Mouse (Mus musculus): ENCODE measurements around the gene Itpka. TPM values are rescaled to one million over a fixed set of nuclear protein-coding genes. Genes with fewer than 3 reads are reported as not detected.

The Itpka gene
- 2.7 and 3.6 TPM in 2 replicates for polyA plus RNA-seq (2015; fragmentation: Nextera tagmentation; extraction: Ambion mirVana)

DNA sequence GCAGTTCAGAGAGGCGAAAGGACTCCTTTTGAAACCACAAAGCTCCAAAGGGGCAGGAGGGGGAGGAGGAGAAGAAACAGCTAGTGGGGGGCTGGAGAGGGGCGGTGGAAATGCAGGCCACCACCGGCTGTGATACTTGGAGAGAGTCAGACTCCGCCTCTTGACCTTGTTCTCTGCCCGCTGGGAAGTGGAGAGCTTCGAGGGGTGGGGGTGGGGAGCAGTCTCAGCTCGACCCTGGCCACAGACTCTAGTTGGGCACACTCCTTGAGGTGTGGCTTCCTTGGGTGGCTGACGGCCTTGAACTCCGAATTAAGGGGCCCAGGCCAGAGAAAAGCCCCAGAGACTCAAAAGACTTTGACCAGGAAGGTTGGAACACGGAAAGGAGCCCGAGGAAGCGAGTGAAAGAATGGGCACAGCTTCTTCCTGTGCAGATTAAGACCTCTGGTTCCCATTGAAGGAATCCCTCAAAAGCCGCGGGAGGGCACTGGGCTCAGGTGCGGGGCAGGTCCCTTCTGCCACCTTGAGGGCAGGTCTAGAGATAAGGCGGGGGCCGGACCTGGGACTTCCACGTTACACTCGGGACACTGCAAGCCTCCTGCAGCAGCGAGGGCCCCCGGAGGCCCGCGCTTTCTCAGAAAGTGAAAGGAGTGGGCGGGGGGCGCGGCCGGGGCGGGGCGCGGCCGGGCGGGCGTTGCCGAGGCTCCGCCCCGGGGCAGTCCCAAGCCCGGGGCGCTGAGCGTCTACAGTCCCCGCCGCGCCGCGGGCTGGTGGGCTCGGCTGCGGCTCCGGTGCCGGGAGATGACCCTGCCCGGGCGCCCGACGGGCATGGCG, at the start of gene Itpka:
Gene Itpka (plus strand): TSS at position 757 of the 831 bp plus-strand sequence.
- Histone ChIP-seq H3K36me3 (replicated peaks; ENCODE audit: insufficient read depth, low read length) (no peaks in the 10 kb centered on the region), H3K9ac (replicated peaks) (peak within 1 kb of the TSS; percentile 67), H3K27me3 (ENCODE audit: insufficient read depth, low read length) (peaks cover 25% of the 10 kb centered on the region), H3K4me2 (ENCODE audit: low read depth, low read length) (peak within 1 kb of the TSS; percentile 100), H3K4me1 (ENCODE audit: insufficient read depth) (peaks cover 40% of the 10 kb centered on the region), H3K9me3 (ENCODE audit: low read length) (no peaks in the 10 kb centered on the region), H3K4me3 (ENCODE audit: low read depth, low read length) (peak within 1 kb of the TSS; percentile 79), H3K27ac (ENCODE audit: low read depth) (peak within 1 kb of the TSS; percentile 77)
- ATAC-seq = peak; percentile 78
- DNase-seq = peak; percentile 87
- TF ChIP-seq EP300 (IDR thresholded peaks at IDR 0.05; ENCODE audit: low read depth) (no peak), CTCF (IDR thresholded peaks at IDR 0.05; ENCODE audit: low read depth) (no peak)
- under 1% methylated on average over 30 of the region's 53 CpGs for WGBS (ENCODE audit: insufficient replicate concordance)

DNA sequence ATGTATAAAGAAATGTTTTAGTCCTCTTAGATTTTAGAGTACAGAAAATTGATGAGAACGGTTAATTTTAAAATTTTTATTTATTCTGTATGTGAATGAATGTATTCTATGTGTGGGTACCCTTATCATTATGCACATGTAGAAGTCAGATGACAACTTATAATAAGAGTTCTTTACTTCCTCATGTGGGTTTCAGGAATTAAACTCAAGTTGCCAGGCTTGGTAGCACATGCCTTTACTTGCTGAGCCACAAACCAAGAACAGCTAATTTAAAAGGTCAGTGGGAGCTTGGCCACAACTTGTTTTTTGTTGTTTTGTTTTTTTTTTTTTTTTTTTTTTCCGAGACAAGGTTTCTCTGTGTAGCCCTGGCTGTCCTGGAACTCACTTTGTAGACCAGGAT, 47.3 kb upstream of the Itpka start:
- no peak for ATAC-seq
- H3K36me3 ChIP-seq (replicated peaks; ENCODE audit: insufficient read depth, low read length) = peaks cover 2% of the 10 kb centered on the region; the same call in 1 of the 2 replicates

DNA sequence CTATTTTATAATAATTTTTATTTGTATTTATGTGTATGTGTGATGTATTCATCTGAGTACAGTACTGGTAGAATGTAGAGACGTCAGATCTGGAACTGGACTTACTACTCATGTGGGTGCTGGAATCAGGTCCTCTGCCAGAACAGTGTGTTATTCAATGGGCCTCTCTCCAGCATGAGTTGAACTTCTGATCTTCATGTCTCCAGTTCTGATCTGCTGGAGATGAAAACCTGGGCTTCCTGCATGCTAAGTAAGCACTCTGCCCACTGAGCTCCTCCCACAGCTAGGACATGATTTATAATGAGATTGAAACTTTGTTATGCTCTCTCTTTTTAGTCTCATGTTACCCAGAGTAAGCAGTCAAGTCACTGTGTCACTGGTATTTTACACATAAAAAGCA, 46.0 kb upstream of the Itpka start:
- TF ChIP-seq CTCF (IDR thresholded peaks at IDR 0.05; ENCODE audit: low read depth) (no peak), EP300 (IDR thresholded peaks at IDR 0.05; ENCODE audit: low read depth) (no peak)
- Histone ChIP-seq H3K9me3 (ENCODE audit: low read length) (no peaks in the 10 kb centered on the region), H3K4me2 (ENCODE audit: low read depth, low read length) (no peak overlapping the region), H3K4me1 (ENCODE audit: insufficient read depth) (no peaks in the 10 kb centered on the region), H3K9ac (replicated peaks) (no peak overlapping the region), H3K27ac (ENCODE audit: low read depth) (no peak overlapping the region), H3K27me3 (ENCODE audit: insufficient read depth, low read length) (no peaks in the 10 kb centered on the region), H3K36me3 (replicated peaks; ENCODE audit: insufficient read depth, low read length) (peaks cover 2% of the 10 kb centered on the region; the same call in 1 of the 2 replicates), H3K4me3 (ENCODE audit: low read depth, low read length) (no peak overlapping the region)
- no peak for DNase-seq
- 91% methylated on average over 1 of the region's 1 CpGs for WGBS (ENCODE audit: insufficient replicate concordance)
- no peak for ATAC-seq

More for the DNA sequence above, 47.3 kb upstream of the Itpka start:
- DNase-seq = no peak
- H3K9ac ChIP-seq (replicated peaks) = no peak overlapping the region
- no peaks in the 10 kb centered on the region for H3K4me1 ChIP-seq (ENCODE audit: insufficient read depth)
- no peaks in the 10 kb centered on the region for H3K9me3 ChIP-seq (ENCODE audit: low read length)
- TF ChIP-seq CTCF (IDR thresholded peaks at IDR 0.05; ENCODE audit: low read depth) = no peak
- no peak for TF ChIP-seq EP300 (IDR thresholded peaks at IDR 0.05; ENCODE audit: low read depth)
- no peaks in the 10 kb centered on the region for H3K27me3 ChIP-seq (ENCODE audit: insufficient read depth, low read length)
- WGBS (ENCODE audit: insufficient replicate concordance) = 85% methylated on average over 2 of the region's 2 CpGs
- H3K4me3 ChIP-seq (ENCODE audit: low read depth, low read length) = no peak overlapping the region
- H3K4me2 ChIP-seq (ENCODE audit: low read depth, low read length) = no peak overlapping the region
- H3K27ac ChIP-seq (ENCODE audit: low read depth) = no peak overlapping the region

DNA sequence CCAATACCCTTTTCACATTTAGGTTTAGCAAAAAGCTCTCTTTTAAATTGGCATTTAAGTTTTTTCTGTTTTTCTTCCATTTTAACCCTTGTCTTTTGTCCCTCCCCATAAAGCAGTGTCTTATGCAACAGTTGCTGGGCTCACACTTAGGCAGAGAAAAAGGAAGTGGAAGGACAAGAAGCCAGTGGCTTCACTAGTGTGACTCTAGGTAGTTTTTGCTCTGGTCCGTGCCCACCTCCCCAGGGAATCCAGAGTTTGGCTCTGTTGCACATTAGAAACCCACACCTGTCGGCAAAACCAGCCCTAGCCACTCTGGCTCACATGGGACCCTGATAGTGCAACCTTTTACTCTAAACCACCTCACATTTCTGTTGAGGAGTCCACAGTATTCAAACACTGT, 43.7 kb upstream of the Itpka start:
- no peaks in the 10 kb centered on the region for H3K27me3 ChIP-seq (ENCODE audit: insufficient read depth, low read length)
- peaks cover 13% of the 10 kb centered on the region for H3K36me3 ChIP-seq (replicated peaks; ENCODE audit: insufficient read depth, low read length)
- no peak overlapping the region for H3K27ac ChIP-seq (ENCODE audit: low read depth)
- TF ChIP-seq CTCF (IDR thresholded peaks at IDR 0.05; ENCODE audit: low read depth) (no peak), EP300 (IDR thresholded peaks at IDR 0.05; ENCODE audit: low read depth) (no peak)
- DNase-seq (peak; percentile 39), ATAC-seq (no peak)
- no peak overlapping the region for H3K9ac ChIP-seq (replicated peaks)
- no peaks in the 10 kb centered on the region for H3K9me3 ChIP-seq (ENCODE audit: low read length)
- H3K4me2 ChIP-seq (ENCODE audit: low read depth, low read length) = no peak overlapping the region
- WGBS (ENCODE audit: insufficient replicate concordance) = 66% methylated on average over 2 of the region's 2 CpGs
- H3K4me1 ChIP-seq (ENCODE audit: insufficient read depth) = no peaks in the 10 kb centered on the region
- no peak overlapping the region for H3K4me3 ChIP-seq (ENCODE audit: low read depth, low read length)

DNA sequence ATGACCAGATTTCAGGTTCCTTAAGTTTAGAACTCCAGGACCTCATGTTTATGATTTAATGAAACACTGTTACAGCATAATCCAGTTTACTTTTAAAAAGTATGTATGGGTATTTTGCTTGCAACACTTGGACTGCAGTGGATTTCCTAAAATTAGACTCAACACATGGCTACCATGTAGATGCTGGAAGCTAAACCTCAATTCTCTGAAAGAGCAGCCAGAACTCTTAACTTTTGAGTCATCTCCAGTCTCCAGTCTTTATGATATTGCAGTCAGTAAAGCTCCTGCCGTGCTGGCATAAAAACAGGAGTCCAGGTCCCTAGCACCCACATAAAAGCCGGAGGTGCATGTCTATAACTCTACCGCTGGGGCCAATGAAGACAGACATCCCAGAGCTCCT, 42.2 kb upstream of the Itpka start:
- no peak overlapping the region for H3K27ac ChIP-seq (ENCODE audit: low read depth)
- H3K36me3 ChIP-seq (replicated peaks; ENCODE audit: insufficient read depth, low read length) = peaks cover 16% of the 10 kb centered on the region
- no peaks in the 10 kb centered on the region for H3K9me3 ChIP-seq (ENCODE audit: low read length)
- no peaks in the 10 kb centered on the region for H3K27me3 ChIP-seq (ENCODE audit: insufficient read depth, low read length)
- no peak for DNase-seq
- 92% methylated on average over 3 of the region's 3 CpGs for WGBS (ENCODE audit: insufficient replicate concordance)
- H3K4me2 ChIP-seq (ENCODE audit: low read depth, low read length) = no peak overlapping the region
- no peak for TF ChIP-seq CTCF (IDR thresholded peaks at IDR 0.05; ENCODE audit: low read depth)
- TF ChIP-seq EP300 (IDR thresholded peaks at IDR 0.05; ENCODE audit: low read depth) = no peak
- H3K4me3 ChIP-seq (ENCODE audit: low read depth, low read length) = no peak overlapping the region
- no peak for ATAC-seq
- no peaks in the 10 kb centered on the region for H3K4me1 ChIP-seq (ENCODE audit: insufficient read depth)
- H3K9ac ChIP-seq (replicated peaks) = no peak overlapping the region

DNA sequence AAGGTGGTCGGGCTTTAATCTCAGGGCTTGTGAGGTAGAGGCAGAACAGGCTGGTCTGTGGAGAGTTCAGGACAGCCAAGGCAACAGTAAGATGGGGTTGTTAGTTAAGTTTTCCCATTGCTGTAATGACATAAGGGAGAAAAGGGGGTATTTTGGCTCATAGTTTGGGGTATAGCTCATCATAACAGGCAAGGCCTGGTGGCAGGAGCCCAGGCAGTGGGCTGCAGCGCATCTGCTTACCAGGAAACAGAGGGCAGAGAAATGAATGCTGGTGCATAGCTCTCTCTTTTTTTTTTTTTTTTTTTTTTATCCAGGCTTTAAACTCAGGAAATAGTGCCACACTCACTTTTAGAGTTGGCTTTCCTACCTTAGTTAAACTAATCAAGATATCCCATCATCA, 39.0 kb upstream of the Itpka start:
- TF ChIP-seq CTCF (IDR thresholded peaks at IDR 0.05; ENCODE audit: low read depth) (no peak), EP300 (IDR thresholded peaks at IDR 0.05; ENCODE audit: low read depth) (no peak)
- ATAC-seq = no peak
- Histone ChIP-seq H3K9ac (replicated peaks) (no peak overlapping the region), H3K4me2 (ENCODE audit: low read depth, low read length) (no peak overlapping the region), H3K4me3 (ENCODE audit: low read depth, low read length) (no peak overlapping the region), H3K4me1 (ENCODE audit: insufficient read depth) (no peaks in the 10 kb centered on the region), H3K9me3 (ENCODE audit: low read length) (no peaks in the 10 kb centered on the region), H3K36me3 (replicated peaks; ENCODE audit: insufficient read depth, low read length) (peaks cover 26% of the 10 kb centered on the region), H3K27ac (ENCODE audit: low read depth) (no peak overlapping the region), H3K27me3 (ENCODE audit: insufficient read depth, low read length) (no peaks in the 10 kb centered on the region)
- no peak for DNase-seq
- 92% methylated on average over 2 of the region's 2 CpGs for WGBS (ENCODE audit: insufficient replicate concordance)
